ENCODE assay signal across 7 mouse cellular contexts in genomic region chr2:33919934-33920615, GRCm38 (mm10). TPM values are rescaled to one million over a fixed set of nuclear protein-coding genes. Genes with fewer than 3 reads are reported as not detected.
DNase-seq lines count a peak whose midpoint lies in the region; ATAC-seq lines count a peak whose summit lies in the region.

No protein-coding gene starts in this region.

- H3K9me3 ChIP-seq in hindbrain, embryonic 12.5 days (replicated peaks), result no peaks in the 10 kb centered on the region
- H3K9me3 ChIP-seq in limb, embryonic 15.5 days, result no peaks in the 10 kb centered on the region; the same call in 1 of the 2 replicates

- H3K36me3 ChIP-seq in hindbrain, embryonic 12.5 days, result no peaks in the 10 kb centered on the region
- H3K36me3 ChIP-seq in limb, embryonic 15.5 days, result no peaks in the 10 kb centered on the region

- peak; percentile 10 for DNase-seq in ovary, postnatal 36 days (ENCODE audit: low spot score)
- DNase-seq in ovary, postnatal 10 days (ENCODE audit: low spot score), result no peak
- no peak for DNase-seq in right cerebral cortex, postnatal 14 days
- DNase-seq in spleen, postnatal 36 days (ENCODE audit: low spot score in 2 of 2), result no peak
- no peak for DNase-seq in spleen, adult 18-20 months

- H3K27me3 ChIP-seq in hindbrain, embryonic 12.5 days, result peaks cover 9% of the 10 kb centered on the region; the same call in 1 of the 2 replicates
- H3K27me3 ChIP-seq in limb, embryonic 15.5 days, result peaks cover 43% of the 10 kb centered on the region

- peak overlapping the region; percentile 49; the same call in 1 of the 2 replicates for H3K27ac ChIP-seq in hindbrain, embryonic 12.5 days
- H3K27ac ChIP-seq in limb, embryonic 15.5 days, result peak overlapping the region; percentile 38

- 22% methylated on average over 22 of the region's 22 CpGs for WGBS in hindbrain, embryonic 12.5 days
- WGBS in limb, embryonic 15.5 days, result 4% methylated on average over 22 of the region's 22 CpGs

- H3K4me2 ChIP-seq in hindbrain, embryonic 12.5 days (replicated peaks), result peak overlapping the region; percentile 15
- H3K4me2 ChIP-seq in limb, embryonic 15.5 days, result peak overlapping the region; percentile 39

- ATAC-seq in hindbrain, embryonic 12.5 days (ENCODE audit: low FRiP score), result no peak
- ATAC-seq in limb, embryonic 15.5 days (ENCODE audit: insufficient number of reproducible peaks, low FRiP score, low TSS enrichment, low read depth), result peak; percentile 72

- H3K9ac ChIP-seq in hindbrain, embryonic 12.5 days, result no peak overlapping the region
- H3K9ac ChIP-seq in limb, embryonic 15.5 days, result no peak overlapping the region

- H3K4me1 ChIP-seq in hindbrain, embryonic 12.5 days, result peaks cover 19% of the 10 kb centered on the region
- peaks cover 22% of the 10 kb centered on the region for H3K4me1 ChIP-seq in limb, embryonic 15.5 days

- H3K4me3 ChIP-seq in hindbrain, embryonic 12.5 days, result no peak overlapping the region
- H3K4me3 ChIP-seq in limb, embryonic 15.5 days, result peak overlapping the region; percentile 17

RNA-seq across cellular contexts. Expression of gene Mvb12b, which starts 32.3 kb away (rescaled TPM):
- polyA plus RNA-seq in hindbrain, embryonic 12.5 days (2016; fragmentation: Nextera tagmentation; extraction: Ambion mirVana), result 58.9 and 61.5 TPM in 2 replicates
- 18.2 and 19.0 TPM in 2 replicates for polyA plus RNA-seq in limb, embryonic 15.5 days (2015; fragmentation: Nextera tagmentation; extraction: Ambion mirVana)
